In the genomic region with DNA sequence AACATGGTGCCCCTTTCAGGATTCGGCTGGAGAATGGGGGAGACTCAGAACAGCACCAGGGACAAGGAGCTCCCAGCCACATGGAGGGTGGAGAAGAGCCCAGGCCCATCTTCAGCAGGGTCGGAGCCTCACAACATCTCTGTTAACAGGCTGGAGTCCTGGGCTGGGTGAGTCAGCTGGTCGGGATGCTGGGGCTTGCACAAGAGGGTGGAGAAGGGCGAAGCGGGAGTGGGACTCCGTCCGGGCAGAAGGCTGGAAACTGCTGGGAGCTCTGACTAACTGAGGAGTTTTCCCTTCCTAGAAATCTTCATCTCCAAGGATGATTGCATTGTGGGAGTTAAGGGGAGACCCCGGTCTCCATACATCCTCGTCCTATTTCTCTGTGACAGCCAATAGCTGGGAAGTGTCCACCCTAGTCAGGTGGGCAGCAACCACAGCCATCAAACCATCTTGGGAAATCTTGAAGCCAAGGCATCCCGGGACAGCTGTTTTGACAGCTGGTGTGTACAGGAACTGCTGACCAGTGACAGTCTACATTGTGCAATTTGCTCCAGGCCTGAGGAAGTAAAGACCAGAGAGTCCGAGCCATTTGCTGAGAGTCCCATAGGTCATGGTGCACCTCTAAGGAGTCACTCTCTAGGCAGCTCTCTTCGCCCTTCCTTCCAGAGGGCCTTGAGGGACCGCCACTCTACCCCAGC, we compare ENCODE assay signal across 13 mouse cellular contexts.
DNase-seq lines count a peak whose midpoint lies in the region; ATAC-seq and TF ChIP-seq lines count a peak whose summit lies in the region.
"Had no signal": no experiment of that assay in that cellular context is flagged by ENCODE, and none has a peak within 500 bp of the region (broad histone marks: within the 10 kb centered on the region; RNA-seq: fewer than 3 reads in every experiment).

No protein-coding gene starts in this region.

- intact Hi-C loops in left cerebral cortex, adult 2 months (cut with DNase I): no loop called here

- TF ChIP-seq CTCF in lung, postnatal 0 days (IDR thresholded peaks at IDR 0.05): no peak
- TF ChIP-seq CTCF in embryonic fibroblast, embryonic 13.5 days (IDR thresholded peaks at IDR 0.05; ENCODE audit: borderline replicate concordance, insufficient read depth, low read length): no peak
- no peak for TF ChIP-seq CTCF in left cerebral cortex, adult 2 months (IDR thresholded peaks at IDR 0.05)

- peak; percentile 20 for ATAC-seq in lung, postnatal 0 days
- ATAC-seq in stomach, embryonic 15.5 days (ENCODE audit: insufficient read depth, low FRiP score, low read depth): no peak
- ATAC-seq in hindbrain, embryonic 13.5 days (ENCODE audit: low FRiP score): no peak
- ATAC-seq: liver, embryonic 12.5 days; midbrain, embryonic 16.5 days had no signal

- peaks cover 4% of the 10 kb centered on the region; the same call in 1 of the 2 replicates for H3K4me1 ChIP-seq in lung, postnatal 0 days (ENCODE audit: insufficient read depth, low read depth, low read length)
- peaks cover 13% of the 10 kb centered on the region for H3K4me1 ChIP-seq in embryonic fibroblast, embryonic 13.5 days (ENCODE audit: control insufficient read depth, insufficient read depth, low read length)
- peaks cover 30% of the 10 kb centered on the region for H3K4me1 ChIP-seq in stomach, embryonic 15.5 days
- peaks cover 27% of the 10 kb centered on the region for H3K4me1 ChIP-seq in hindbrain, embryonic 13.5 days (replicated peaks)
- H3K4me1 ChIP-seq: liver, embryonic 12.5 days had no signal

- no peak overlapping the region for H3K4me3 ChIP-seq in lung, postnatal 0 days (ENCODE audit: low read depth, low read length)
- H3K4me3 ChIP-seq in embryonic fibroblast, embryonic 13.5 days (ENCODE audit: insufficient read depth, low read length): no peak overlapping the region
- H3K4me3 ChIP-seq in stomach, embryonic 15.5 days (replicated peaks): no peak overlapping the region
- no peak overlapping the region for H3K4me3 ChIP-seq in hindbrain, embryonic 13.5 days
- no peak overlapping the region for H3K4me3 ChIP-seq in left cerebral cortex, adult 2 months
- H3K4me3 ChIP-seq: liver, embryonic 12.5 days had no signal

- peak; percentile 44 for DNase-seq in adrenal gland, postnatal 14 days
- DNase-seq in adrenal gland, adult 18-20 months (ENCODE audit: low spot score in 2 of 2): no peak
- peak; percentile 52 for DNase-seq in lung, postnatal 0 days (ENCODE audit: low spot score)
- DNase-seq in lung, postnatal 14 days: no peak
- DNase-seq in left cerebral cortex, adult 2 months (ENCODE audit: extremely low spot score in 1 of 2, low spot score in 2 of 2): no peak
- DNase-seq: B cell, adult 2 months; cerebellum, postnatal 25 days; thymus, adult 18-20 months had no signal

- H3K27me3 ChIP-seq in lung, postnatal 0 days (replicated peaks; ENCODE audit: insufficient read depth, low read length): no peaks in the 10 kb centered on the region
- no peaks in the 10 kb centered on the region for H3K27me3 ChIP-seq in stomach, embryonic 15.5 days (replicated peaks)
- no peaks in the 10 kb centered on the region for H3K27me3 ChIP-seq in hindbrain, embryonic 13.5 days
- H3K27me3 ChIP-seq: liver, embryonic 12.5 days had no signal

- H3K4me2 ChIP-seq in lung, postnatal 0 days (replicated peaks; ENCODE audit: low read depth, low read length): no peak overlapping the region
- no peak overlapping the region for H3K4me2 ChIP-seq in stomach, embryonic 15.5 days
- no peak overlapping the region for H3K4me2 ChIP-seq in hindbrain, embryonic 13.5 days
- H3K4me2 ChIP-seq: liver, embryonic 12.5 days had no signal

- H3K9ac ChIP-seq in lung, postnatal 0 days (replicated peaks; ENCODE audit: low read depth): no peak overlapping the region
- no peak overlapping the region for H3K9ac ChIP-seq in stomach, embryonic 15.5 days
- no peak overlapping the region for H3K9ac ChIP-seq in hindbrain, embryonic 13.5 days
- H3K9ac ChIP-seq: liver, embryonic 12.5 days had no signal

- WGBS in lung, postnatal 0 days: 79% methylated on average over 13 of the region's 13 CpGs
- 79% methylated on average over 13 of the region's 13 CpGs for WGBS in stomach, embryonic 15.5 days
- WGBS in hindbrain, embryonic 13.5 days: 92% methylated on average over 13 of the region's 13 CpGs

- H3K27ac ChIP-seq in lung, postnatal 0 days (ENCODE audit: low read length): no peak overlapping the region
- H3K27ac ChIP-seq in embryonic fibroblast, embryonic 13.5 days (ENCODE audit: insufficient read depth, low read length): peak overlapping the region; percentile 28; the same call in 1 of the 2 replicates
- peak overlapping the region; percentile 23; the same call in 1 of the 2 replicates for H3K27ac ChIP-seq in stomach, embryonic 15.5 days
- H3K27ac ChIP-seq in hindbrain, embryonic 13.5 days: no peak overlapping the region
- H3K27ac ChIP-seq in left cerebral cortex, adult 2 months: no peak overlapping the region
- H3K27ac ChIP-seq: liver, embryonic 12.5 days had no signal

- TF ChIP-seq POLR2A in embryonic fibroblast, embryonic 13.5 days (IDR thresholded peaks at IDR 0.05; ENCODE audit: low read depth, low read length): no peak

- no peaks in the 10 kb centered on the region for H3K9me3 ChIP-seq in lung, postnatal 0 days (ENCODE audit: low read length)
- no peaks in the 10 kb centered on the region for H3K9me3 ChIP-seq in stomach, embryonic 15.5 days
- H3K9me3 ChIP-seq in hindbrain, embryonic 13.5 days: no peaks in the 10 kb centered on the region
- H3K9me3 ChIP-seq: liver, embryonic 12.5 days had no signal

- H3K36me3 ChIP-seq in lung, postnatal 0 days (ENCODE audit: insufficient read depth, low read length): no peaks in the 10 kb centered on the region
- no peaks in the 10 kb centered on the region for H3K36me3 ChIP-seq in stomach, embryonic 15.5 days
- no peaks in the 10 kb centered on the region for H3K36me3 ChIP-seq in hindbrain, embryonic 13.5 days
- H3K36me3 ChIP-seq: liver, embryonic 12.5 days had no signal

- no peak for TF ChIP-seq EP300 in lung, postnatal 0 days (IDR thresholded peaks at IDR 0.05)

Comparison
In these comparisons a context has a peak if more than half of its experiments do, and no peak if none do; other contexts are left out.
1. DNase-seq: peak in adrenal gland, postnatal 14 days (single experiment) and lung, postnatal 0 days (single experiment); none in adrenal gland, adult 18-20 months (0 of 2), lung, postnatal 14 days (single experiment) and left cerebral cortex, adult 2 months (0 of 2).
2. H3K27ac ChIP-seq: peak in embryonic fibroblast, embryonic 13.5 days (single experiment) and stomach, embryonic 15.5 days (single experiment); none in lung, postnatal 0 days (single experiment), hindbrain, embryonic 13.5 days (single experiment) and left cerebral cortex, adult 2 months (single experiment).